Mouse (Mus musculus) lung, adult 2 months (tissue): Measurements from ENCODE around the gene Myocd.

ENCODE experiments used
- CTCF ChIP-seq: fragments of 200-500 bp; IDR thresholded peaks from 2 replicates; pipeline ENCODE4 v1.5.1; 2011; ENCODE audit warnings: mild to moderate bottlenecking, low read length, control low read depth; ENCODE audit not compliant: insufficient read depth
- POLR2A ChIP-seq: fragments of 200-500 bp; IDR thresholded peaks from 2 replicates; pipeline ENCODE4 v1.6.1; 2011; ENCODE audit warnings: low read depth, mild to moderate bottlenecking, control low read depth, low read length, borderline replicate concordance; ENCODE audit errors: extremely low read depth

- TF ChIP-seq CTCF (no peak), POLR2A (no peak)
Observed at GRCm38 (mm10) chr11:65236907-65237306, 32.9 kb downstream of the Myocd start.
